Mouse (Mus musculus) liver, embryonic 15.5 days (tissue): ENCODE data around the gene Rpl19. TPM values are rescaled to one million over a fixed set of nuclear protein-coding genes. Genes with fewer than 3 reads are reported as not detected.
A peak's percentile ranks its signal among the peaks of the same experiment; 100 is the strongest.

Source experiments
- ATAC-seq: fragments of 200-750 bp; cut with Nextera tagmentation; 2 replicates; pipeline ENCODE4 v1.8.0; 2017; ENCODE audit warnings: moderate number of reproducible peaks, mild to moderate bottlenecking, moderate library complexity; ENCODE audit not compliant: insufficient read depth
- H3K27ac ChIP-seq: fragments of 300-500 bp; sonication (generic); replicated peaks from 2 replicates; pipeline ENCODE4 v1.5.1; 2015; ENCODE audit warnings: mild to moderate bottlenecking, inconsistent platforms
- H3K27me3 ChIP-seq: fragments of 300-500 bp; sonication (generic); 2 replicates; pipeline ENCODE4 v1.6.1; 2015; ENCODE audit warnings: mild to moderate bottlenecking, inconsistent platforms
- H3K36me3 ChIP-seq: fragments of 300-500 bp; sonication (generic); replicated peaks from 2 replicates; pipeline ENCODE4 v1.6.1; 2015; ENCODE audit warnings: moderate library complexity, mild to moderate bottlenecking, inconsistent platforms
- H3K4me1 ChIP-seq: fragments of 300-500 bp; sonication (generic); replicated peaks from 2 replicates; pipeline ENCODE4 v1.6.1; 2015; ENCODE audit warnings: inconsistent platforms
- H3K4me2 ChIP-seq: fragments of 300-500 bp; sonication (generic); 2 replicates; pipeline ENCODE4 v1.6.1; 2015; ENCODE audit warnings: moderate library complexity, mild to moderate bottlenecking, inconsistent platforms
- H3K4me3 ChIP-seq: fragments of 300-500 bp; sonication (generic); replicated peaks from 2 replicates; pipeline ENCODE4 v1.5.1; 2015; ENCODE audit warnings: mild to moderate bottlenecking, inconsistent platforms
- H3K9ac ChIP-seq: fragments of 300-500 bp; sonication (generic); 2 replicates; pipeline ENCODE4 v1.6.1; 2015; ENCODE audit warnings: moderate library complexity, mild to moderate bottlenecking, inconsistent platforms
- H3K9me3 ChIP-seq: fragments of 300-500 bp; sonication (generic); replicated peaks from 2 replicates; pipeline ENCODE4 v1.6.1; 2016; ENCODE audit warnings: inconsistent platforms
- WGBS: fragments of 180-500 bp; shearing (Covaris S2); methylation state at CpG from one replicate; pipeline ENCODE4 v1.1.7; 2015; ENCODE audit warnings: mixed read lengths; ENCODE audit not compliant: insufficient replicate concordance; 5-methylcytosine and 5-hydroxymethylcytosine counted together
- polyA plus RNA-seq: library from polyadenylated mRNA; unstranded; fragments of >200 nt; fragmentation: Nextera tagmentation; extraction: Ambion mirVana; gene quantifications from 2 replicates; pipeline ENCODE4 v1.2.1, GENCODE M21; 2015

Gene Rpl19
- polyA plus RNA-seq, 1 experiment from 2014 or later = 549 TPM

DNA sequence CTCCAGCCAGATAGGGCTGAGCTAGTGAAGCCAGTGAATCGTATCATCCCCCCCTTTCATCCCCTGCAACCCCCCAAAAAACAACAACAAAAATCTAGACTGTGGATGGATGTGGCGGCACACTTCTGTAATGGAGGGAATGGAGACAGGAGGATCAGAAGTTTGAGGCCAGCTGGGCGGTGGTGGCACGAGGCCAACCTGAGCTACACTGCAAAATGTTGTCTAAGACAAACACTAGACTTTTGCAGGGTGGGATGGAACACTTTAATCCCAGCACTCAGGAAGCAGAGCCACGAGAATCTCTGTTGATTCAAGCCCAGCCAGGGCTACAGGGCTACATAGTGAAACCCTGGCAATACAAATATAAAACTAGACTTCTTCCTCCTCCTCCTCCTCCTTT, 17.6 kb downstream of the Rpl19 start:
- WGBS = 55% methylated on average over 5 of the region's 5 CpGs
- no peak overlapping the region for H3K4me2 ChIP-seq
- no peaks in the 10 kb centered on the region for H3K4me1 ChIP-seq
- H3K4me3 ChIP-seq = no peak overlapping the region
- H3K9me3 ChIP-seq = no peaks in the 10 kb centered on the region
- peaks cover 26% of the 10 kb centered on the region for H3K27me3 ChIP-seq
- H3K9ac ChIP-seq = no peak overlapping the region
- ATAC-seq = no peak
- H3K27ac ChIP-seq = no peak overlapping the region
- H3K36me3 ChIP-seq = no peaks in the 10 kb centered on the region

DNA sequence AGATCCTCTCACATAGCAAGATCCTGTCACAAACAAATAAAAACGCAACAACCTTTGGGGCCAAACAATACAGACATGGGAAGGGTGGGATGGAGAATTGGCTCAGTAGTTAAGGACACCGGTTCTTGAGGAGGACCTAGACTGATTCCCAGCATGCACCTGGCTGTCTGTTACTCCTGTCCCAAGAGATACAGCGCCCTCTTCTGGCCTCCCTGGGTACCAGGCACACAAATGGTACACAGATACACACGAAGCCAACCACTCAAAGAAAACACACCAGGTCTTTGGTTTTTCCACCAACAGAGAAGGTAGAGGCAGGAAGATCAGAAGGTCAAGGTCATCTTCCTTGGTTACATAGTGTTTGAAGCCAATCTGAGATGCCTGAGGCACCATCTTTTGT, 19.1 kb downstream of the Rpl19 start:
- 61% methylated on average over 4 of the region's 4 CpGs for WGBS
- Histone ChIP-seq H3K36me3 (no peaks in the 10 kb centered on the region), H3K9me3 (no peaks in the 10 kb centered on the region), H3K27ac (no peak overlapping the region), H3K4me3 (no peak overlapping the region), H3K9ac (no peak overlapping the region), H3K4me1 (no peaks in the 10 kb centered on the region), H3K4me2 (no peak overlapping the region), H3K27me3 (peaks cover 38% of the 10 kb centered on the region)
- no peak for ATAC-seq

DNA sequence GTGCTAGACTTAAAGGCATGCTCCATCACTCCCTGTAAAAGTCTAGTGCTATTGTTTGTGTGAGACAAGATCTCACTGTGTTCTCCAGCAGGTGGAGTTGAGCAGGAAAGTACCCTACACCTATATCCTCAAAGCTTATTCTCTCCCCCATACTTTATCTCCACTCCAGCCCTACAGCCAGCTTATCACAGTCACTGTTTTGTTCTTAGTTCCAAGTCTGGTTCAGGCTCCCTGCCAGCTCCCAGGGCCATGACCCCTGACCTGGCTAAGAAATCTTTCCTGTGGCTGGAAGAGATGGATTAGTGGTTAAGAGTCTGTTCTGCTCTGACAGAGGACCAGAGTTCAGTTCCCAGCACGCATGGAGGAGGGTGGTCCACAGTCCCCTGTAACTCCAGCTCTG, 20.0 kb downstream of the Rpl19 start:
- Histone ChIP-seq H3K4me1 (no peaks in the 10 kb centered on the region), H3K4me3 (no peak overlapping the region), H3K9me3 (no peaks in the 10 kb centered on the region), H3K9ac (no peak overlapping the region), H3K36me3 (no peaks in the 10 kb centered on the region), H3K4me2 (no peak overlapping the region), H3K27me3 (peaks cover 47% of the 10 kb centered on the region), H3K27ac (no peak overlapping the region)
- 29% methylated on average over 1 of the region's 1 CpGs for WGBS
- ATAC-seq = no peak

DNA sequence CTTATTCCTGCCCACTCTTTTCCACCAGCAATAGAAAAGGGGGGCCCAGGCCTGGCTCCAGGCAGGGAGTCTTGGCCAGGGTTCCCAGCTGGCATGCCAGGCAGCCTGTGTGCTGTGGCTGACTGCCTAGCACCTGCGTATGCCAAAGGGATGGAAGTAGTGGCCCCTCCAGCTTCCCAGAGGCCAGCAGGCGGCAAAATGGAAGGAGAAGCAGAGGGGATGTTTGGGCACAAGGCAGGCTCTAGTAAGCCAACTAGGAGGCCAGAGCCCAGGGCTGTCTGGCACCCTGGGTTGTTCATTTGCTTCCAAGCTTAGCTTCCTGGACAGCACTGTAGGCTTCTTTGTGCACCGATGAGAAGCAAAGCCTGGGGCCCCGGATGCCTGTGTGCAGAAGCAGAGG, 21.2 kb downstream of the Rpl19 start:
- H3K27ac ChIP-seq = no peak overlapping the region
- no peaks in the 10 kb centered on the region for H3K36me3 ChIP-seq
- peaks cover 60% of the 10 kb centered on the region for H3K27me3 ChIP-seq
- no peak overlapping the region for H3K4me2 ChIP-seq
- whole genome bisulfite sequencing = 57% methylated on average over 4 of the region's 4 CpGs
- H3K9me3 ChIP-seq = no peaks in the 10 kb centered on the region
- ATAC-seq = no peak
- no peak overlapping the region for H3K9ac ChIP-seq
- peaks cover 7% of the 10 kb centered on the region; the same call in 1 of the 2 replicates for H3K4me1 ChIP-seq
- H3K4me3 ChIP-seq = no peak overlapping the region

DNA sequence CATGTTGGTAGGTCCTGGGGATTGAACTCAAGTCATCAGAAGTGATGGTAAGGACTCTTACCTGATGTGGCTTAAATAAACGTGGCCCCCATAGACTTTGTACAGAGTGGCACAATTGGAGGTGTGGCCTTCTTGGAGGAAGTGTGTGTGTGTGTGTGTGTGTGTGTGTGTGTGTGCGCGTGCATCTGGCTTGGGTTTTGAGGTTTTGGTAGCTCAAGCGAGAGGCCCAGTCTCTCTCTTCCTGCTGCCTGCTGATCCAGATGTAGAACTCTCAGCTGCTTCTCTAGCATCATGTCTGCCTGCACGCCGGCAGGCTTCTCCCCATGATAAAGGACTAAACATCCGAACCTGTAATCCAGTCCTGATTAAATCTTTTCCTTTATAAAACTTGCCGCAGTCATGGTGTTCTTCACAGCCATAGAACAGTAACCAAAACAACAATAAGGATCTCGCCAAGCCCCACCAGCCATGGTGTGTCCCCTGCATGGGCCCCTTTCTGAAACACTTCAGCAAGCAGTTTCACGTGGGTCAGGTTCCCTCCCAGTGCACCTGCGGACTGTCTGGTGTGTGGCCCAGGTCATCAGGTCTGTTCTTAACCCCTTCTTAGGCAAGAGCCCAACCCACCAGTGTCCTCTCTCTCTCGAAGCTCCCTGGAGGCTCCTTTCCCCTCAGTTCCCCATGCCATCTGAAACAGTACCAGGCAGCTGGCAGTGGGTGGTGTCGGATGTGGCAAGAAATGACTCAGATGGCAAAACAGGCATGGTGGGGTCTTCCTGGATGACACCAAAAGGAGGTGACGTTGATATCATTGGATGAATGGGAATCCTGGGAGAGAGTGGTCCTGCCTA, 23.4 kb downstream of the Rpl19 start:
- 29% methylated on average over 14 of the region's 14 CpGs for WGBS
- Histone ChIP-seq H3K9ac (no peak overlapping the region), H3K4me2 (no peak overlapping the region), H3K27ac (no peak overlapping the region), H3K36me3 (no peaks in the 10 kb centered on the region), H3K4me3 (no peak overlapping the region), H3K27me3 (peaks cover 75% of the 10 kb centered on the region), H3K4me1 (peaks cover 10% of the 10 kb centered on the region; the same call in 1 of the 2 replicates), H3K9me3 (no peaks in the 10 kb centered on the region)
- no peak for ATAC-seq

DNA sequence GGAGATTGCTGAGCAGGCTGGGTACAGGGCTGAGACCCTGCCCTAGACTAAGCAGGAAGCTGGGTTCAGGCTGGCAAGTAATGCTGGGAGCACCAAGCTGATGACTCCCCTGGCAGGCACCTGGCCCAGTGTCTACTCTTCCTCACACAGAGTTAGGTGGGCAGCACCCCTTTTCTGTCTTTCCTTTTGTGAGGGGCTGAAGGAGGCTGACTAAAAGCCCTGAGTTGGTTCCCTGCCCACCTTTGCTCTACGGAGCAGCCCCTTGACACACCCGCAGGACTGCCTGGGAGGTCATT, 24.0 kb downstream of the Rpl19 start:
- no peak for ATAC-seq
- no peaks in the 10 kb centered on the region for H3K9me3 ChIP-seq
- H3K9ac ChIP-seq = no peak overlapping the region
- no peaks in the 10 kb centered on the region for H3K36me3 ChIP-seq
- WGBS = 22% methylated on average over 2 of the region's 2 CpGs
- peaks cover 10% of the 10 kb centered on the region; the same call in 1 of the 2 replicates for H3K4me1 ChIP-seq
- no peak overlapping the region for H3K4me3 ChIP-seq
- H3K27me3 ChIP-seq = peaks cover 80% of the 10 kb centered on the region
- H3K27ac ChIP-seq = no peak overlapping the region
- H3K4me2 ChIP-seq = no peak overlapping the region

DNA sequence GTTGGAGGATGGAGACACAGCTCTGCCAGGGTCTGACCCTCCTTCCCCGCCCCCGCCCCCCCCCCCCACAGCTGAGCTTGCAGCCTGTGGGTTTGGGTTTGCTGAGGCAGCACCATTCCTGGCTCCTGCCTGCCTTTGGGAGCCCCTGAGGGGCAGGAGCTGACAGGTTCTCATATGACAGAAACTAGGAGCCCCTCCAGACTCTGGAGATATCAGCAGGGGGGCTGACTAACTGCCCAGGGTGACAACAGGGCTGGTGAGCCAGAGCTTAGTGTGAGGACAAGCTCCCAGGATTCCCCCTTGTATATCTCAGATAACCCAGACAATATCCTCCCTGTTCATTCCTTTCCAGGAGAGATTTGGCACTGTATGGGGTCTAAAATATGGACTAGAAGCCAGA, 24.4 kb downstream of the Rpl19 start:
- WGBS = 13% methylated on average over 2 of the region's 2 CpGs
- peaks cover 10% of the 10 kb centered on the region; the same call in 1 of the 2 replicates for H3K4me1 ChIP-seq
- no peak overlapping the region for H3K4me2 ChIP-seq
- H3K27ac ChIP-seq = no peak overlapping the region
- no peak for ATAC-seq
- peaks cover 85% of the 10 kb centered on the region for H3K27me3 ChIP-seq
- no peaks in the 10 kb centered on the region for H3K9me3 ChIP-seq
- H3K4me3 ChIP-seq = no peak overlapping the region
- H3K9ac ChIP-seq = no peak overlapping the region
- H3K36me3 ChIP-seq = no peaks in the 10 kb centered on the region

DNA sequence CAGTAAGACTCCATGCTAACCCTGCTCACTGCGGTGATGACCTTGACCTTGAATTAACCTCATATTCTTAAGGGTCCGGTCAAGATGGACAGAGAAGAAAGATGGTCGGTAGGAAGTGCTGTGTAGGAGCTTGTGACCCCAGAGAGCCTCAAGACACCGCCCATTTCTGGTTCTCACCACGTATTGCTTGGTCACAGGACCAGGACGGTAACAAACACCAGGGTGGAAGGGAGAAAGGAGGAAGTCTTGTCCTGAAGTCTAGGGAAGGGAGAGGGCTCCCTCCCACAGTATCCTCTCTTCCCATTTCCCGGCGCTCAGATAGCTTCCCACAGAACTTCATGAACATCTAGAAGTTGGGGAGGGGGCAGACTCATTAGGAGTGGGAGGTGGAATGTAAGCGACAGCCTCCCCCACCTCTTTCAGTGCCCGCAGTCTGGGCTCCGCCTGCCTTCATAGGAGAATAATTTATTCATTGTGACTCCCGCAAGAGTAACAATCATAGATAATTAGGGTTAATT, 25.2 kb downstream of the Rpl19 start:
- no peak for ATAC-seq
- Histone ChIP-seq H3K9me3 (no peaks in the 10 kb centered on the region), H3K27ac (no peak overlapping the region), H3K4me2 (0 out of 2 replicates have a peak overlapping the region, but pooled peaks have one; percentile 50), H3K36me3 (no peaks in the 10 kb centered on the region), H3K4me1 (peaks cover 10% of the 10 kb centered on the region; the same call in 1 of the 2 replicates), H3K27me3 (peaks cover 89% of the 10 kb centered on the region), H3K9ac (no peak overlapping the region), H3K4me3 (0 out of 2 replicates have a peak overlapping the region, but pooled peaks have one; percentile 31)
- 6% methylated on average over 12 of the region's 12 CpGs for WGBS

DNA sequence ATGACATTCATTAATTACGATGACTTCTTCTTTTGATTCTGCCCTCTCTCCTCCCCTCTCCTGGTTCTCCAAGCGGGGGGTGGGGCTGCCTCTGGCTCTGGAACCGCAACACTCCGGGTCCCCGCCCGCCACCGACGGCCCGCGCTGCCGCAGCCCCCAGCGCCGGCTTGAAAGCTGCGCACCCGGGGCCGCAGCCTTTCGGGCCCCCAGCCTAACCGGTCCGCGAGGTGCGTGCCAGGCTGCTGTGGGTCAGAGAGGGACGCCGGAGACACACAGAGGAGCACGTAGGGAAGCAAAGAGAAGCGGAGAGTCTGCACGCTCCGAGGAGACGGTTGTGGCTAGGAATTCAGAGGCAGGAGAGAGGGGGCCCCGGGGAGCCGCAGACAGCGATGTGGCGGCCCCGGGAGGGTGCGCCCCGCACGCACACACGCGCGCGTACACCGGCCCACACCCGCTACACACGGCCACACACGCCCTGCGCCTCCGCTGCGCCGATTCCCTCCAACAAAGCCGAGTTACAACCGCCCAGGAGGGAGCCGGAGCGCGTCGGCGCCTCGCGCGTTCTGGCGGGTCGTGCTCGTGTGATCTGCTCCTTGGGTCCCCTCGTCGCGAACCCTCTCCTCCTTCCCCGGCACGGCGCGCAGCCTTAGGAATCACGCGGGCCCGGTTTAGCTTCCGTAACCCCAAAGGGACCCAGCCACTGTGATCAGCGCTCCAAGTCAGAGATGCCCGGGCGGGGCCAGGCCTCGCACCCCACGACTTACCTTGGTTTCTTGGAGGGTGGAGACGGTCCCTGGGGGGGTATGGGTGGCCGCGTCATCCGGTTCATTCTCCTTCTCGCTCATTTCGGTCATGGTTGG, 25.8 kb downstream of the Rpl19 start:
- WGBS = 2% methylated on average over 83 of the region's 83 CpGs

DNA sequence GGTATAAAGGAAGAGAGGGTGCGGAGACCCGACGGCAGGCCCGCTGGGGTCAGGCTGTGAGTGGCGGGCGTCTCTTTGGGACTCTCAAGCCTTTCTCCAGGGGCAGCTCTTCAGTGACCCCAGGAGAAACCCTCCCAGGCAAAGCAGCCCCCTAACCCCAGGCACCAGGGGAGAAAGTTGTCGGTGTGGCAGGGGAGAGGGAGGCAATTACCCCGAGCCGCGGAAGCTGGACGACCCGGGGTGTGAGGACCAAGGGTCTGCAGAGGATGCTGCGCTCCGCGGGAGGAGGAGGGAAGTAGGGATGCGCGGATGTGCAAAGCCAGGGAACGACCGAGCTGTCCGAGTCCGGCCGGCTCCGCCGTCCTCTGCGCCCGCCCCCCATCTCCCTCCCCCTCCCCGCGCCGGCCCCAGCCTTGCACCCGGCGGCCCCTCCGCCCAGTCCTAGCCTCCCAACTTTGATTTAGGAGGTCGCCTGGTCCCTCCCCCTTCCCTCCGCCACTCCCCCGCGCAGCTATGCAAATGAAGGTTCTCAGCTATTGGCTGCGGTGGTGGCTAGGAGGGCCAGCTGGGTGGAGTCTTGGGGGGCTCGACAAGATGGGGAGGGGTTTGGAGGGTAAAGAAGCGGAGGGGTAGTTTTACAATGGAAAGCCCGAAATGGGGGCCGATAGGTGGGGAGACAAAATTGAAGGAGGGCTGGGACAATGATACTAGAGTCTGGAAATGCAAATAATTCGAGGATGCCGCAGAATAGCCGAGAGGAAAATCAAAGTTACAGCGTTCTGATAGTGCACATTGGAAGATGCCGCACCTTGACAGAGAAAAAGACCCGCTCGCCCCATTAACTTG, 26.7 kb downstream of the Rpl19 start, which contains the start of gene Stac2:
Gene Stac2, minus strand, starts transcription at position 474 of the 846 bp plus-strand sequence.
- WGBS = 1% methylated on average over 48 of the region's 48 CpGs
- peaks cover 88% of the 10 kb centered on the region for H3K27me3 ChIP-seq
- peak; percentile 22; the same call in 1 of the 2 replicates for ATAC-seq

More for the DNA sequence above, 25.8 kb downstream of the Rpl19 start:
- no peaks in the 10 kb centered on the region for H3K9me3 ChIP-seq
- H3K36me3 ChIP-seq = no peaks in the 10 kb centered on the region
- peak overlapping the region; percentile 31 for H3K4me3 ChIP-seq
- peaks cover 10% of the 10 kb centered on the region; the same call in 1 of the 2 replicates for H3K4me1 ChIP-seq
- H3K27me3 ChIP-seq = peaks cover 94% of the 10 kb centered on the region
- no peak for ATAC-seq
- H3K9ac ChIP-seq = no peak overlapping the region
- H3K4me2 ChIP-seq = peak overlapping the region; percentile 50
- H3K27ac ChIP-seq = no peak overlapping the region

More for the DNA sequence above, 26.7 kb downstream of the Rpl19 start, which contains the start of gene Stac2:
- Histone ChIP-seq H3K9me3 (no peaks in the 10 kb centered on the region), H3K4me2 (peak within 1 kb of the TSS; percentile 50), H3K27ac (no peak within 1 kb of the TSS), H3K4me3 (peak within 1 kb of the TSS; percentile 31), H3K4me1 (peaks cover 10% of the 10 kb centered on the region; the same call in 1 of the 2 replicates), H3K9ac (no peak within 1 kb of the TSS), H3K36me3 (no peaks in the 10 kb centered on the region)
